8 mouse cellular contexts compared by ENCODE assay signal in genomic region chr9:121710584-121710975, GRCm38 (mm10). TPM values are rescaled to one million over a fixed set of nuclear protein-coding genes. Genes with fewer than 3 reads are reported as not detected.
DNase-seq lines count a peak whose midpoint lies in the region; ATAC-seq lines count a peak whose summit lies in the region.

No protein-coding gene starts in this region.

- H3K36me3 ChIP-seq in forebrain, embryonic 14.5 days (ENCODE audit: control insufficient read depth, insufficient read depth, low read length) = peaks cover 9% of the 10 kb centered on the region
- H3K36me3 ChIP-seq in liver, embryonic 11.5 days (ENCODE audit: control insufficient read depth, insufficient read depth, low read length) = peaks cover 2% of the 10 kb centered on the region; the same call in 1 of the 2 replicates
- peaks cover 16% of the 10 kb centered on the region for H3K36me3 ChIP-seq in neural tube, embryonic 13.5 days

- under 1% methylated on average over 18 of the region's 18 CpGs for WGBS in forebrain, embryonic 14.5 days
- 0% methylated on average over 18 of the region's 18 CpGs for WGBS in liver, embryonic 11.5 days
- WGBS in neural tube, embryonic 13.5 days = under 1% methylated on average over 18 of the region's 18 CpGs

- H3K27me3 ChIP-seq in forebrain, embryonic 14.5 days (replicated peaks; ENCODE audit: control insufficient read depth, insufficient read depth, low read length) = no peaks in the 10 kb centered on the region
- H3K27me3 ChIP-seq in liver, embryonic 11.5 days (replicated peaks; ENCODE audit: control insufficient read depth, insufficient read depth, low read length) = no peaks in the 10 kb centered on the region
- no peaks in the 10 kb centered on the region; the same call in 1 of the 2 replicates for H3K27me3 ChIP-seq in neural tube, embryonic 13.5 days

- peak overlapping the region; percentile 95 for H3K4me3 ChIP-seq in forebrain, embryonic 14.5 days (ENCODE audit: low read depth, low read length)
- H3K4me3 ChIP-seq in liver, embryonic 11.5 days (ENCODE audit: low read depth, low read length) = peak overlapping the region; percentile 97
- H3K4me3 ChIP-seq in neural tube, embryonic 13.5 days = peak overlapping the region; percentile 79

- ATAC-seq in forebrain, embryonic 14.5 days = peak; percentile 28; the same call in 1 of the 2 replicates
- peak; percentile 59 for ATAC-seq in liver, embryonic 11.5 days (replicated peaks; ENCODE audit: low FRiP score)
- 0 out of 2 replicates have a peak, but pooled peaks have one; percentile 9 for ATAC-seq in neural tube, embryonic 13.5 days (ENCODE audit: low read depth)

- H3K9me3 ChIP-seq in forebrain, embryonic 14.5 days (replicated peaks; ENCODE audit: control insufficient read depth, low read length) = no peaks in the 10 kb centered on the region
- H3K9me3 ChIP-seq in liver, embryonic 11.5 days (ENCODE audit: control insufficient read depth, low read length) = no peaks in the 10 kb centered on the region
- H3K9me3 ChIP-seq in neural tube, embryonic 13.5 days = no peaks in the 10 kb centered on the region

- peak overlapping the region; percentile 93 for H3K9ac ChIP-seq in forebrain, embryonic 14.5 days (ENCODE audit: low read length)
- peak overlapping the region; percentile 95 for H3K9ac ChIP-seq in liver, embryonic 11.5 days (ENCODE audit: low read depth, low read length)
- H3K9ac ChIP-seq in neural tube, embryonic 13.5 days = peak overlapping the region; percentile 91

- H3K27ac ChIP-seq in forebrain, embryonic 14.5 days (ENCODE audit: low read depth, low read length) = peak overlapping the region; percentile 88
- H3K27ac ChIP-seq in liver, embryonic 11.5 days (ENCODE audit: low read depth, low read length) = peak overlapping the region; percentile 93
- H3K27ac ChIP-seq in neural tube, embryonic 13.5 days (replicated peaks) = peak overlapping the region; percentile 92

- DNase-seq in kidney, adult 9 months = peak; percentile 68
- DNase-seq in kidney, postnatal 10 days = no peak
- DNase-seq in MN1 (ENCODE audit: low spot score) = peak; percentile 67
- no peak for DNase-seq in forebrain, embryonic 14.5 days (ENCODE audit: low spot score)
- no peak for DNase-seq in liver, embryonic 11.5 days (ENCODE audit: low spot score)
- no peak for DNase-seq in retina, postnatal 1 day
- DNase-seq in spleen, postnatal 14 days (ENCODE audit: low spot score in 2 of 2) = no peak

- peak overlapping the region; percentile 76 for H3K4me2 ChIP-seq in forebrain, embryonic 14.5 days (ENCODE audit: low read length)
- peak overlapping the region; percentile 94 for H3K4me2 ChIP-seq in liver, embryonic 11.5 days
- H3K4me2 ChIP-seq in neural tube, embryonic 13.5 days = peak overlapping the region; percentile 89

- peaks cover 9% of the 10 kb centered on the region for H3K4me1 ChIP-seq in forebrain, embryonic 14.5 days (ENCODE audit: control insufficient read depth, insufficient read depth, low read length)
- H3K4me1 ChIP-seq in liver, embryonic 11.5 days (replicated peaks; ENCODE audit: control insufficient read depth, insufficient read depth, low read length) = peaks cover 29% of the 10 kb centered on the region
- H3K4me1 ChIP-seq in neural tube, embryonic 13.5 days (replicated peaks) = peaks cover 28% of the 10 kb centered on the region

RNA-seq across cellular contexts. Expression of gene Ss18l2, which starts 0.5 kb away (rescaled TPM):
- polyA plus RNA-seq in forebrain, embryonic 14.5 days (2014; fragmentation: Nextera tagmentation; extraction: Ambion mirVana) = 149 and 186 TPM in 2 replicates
- 103 and 118 TPM in 2 replicates for polyA plus RNA-seq in liver, embryonic 11.5 days (2014; fragmentation: Nextera tagmentation; extraction: Ambion mirVana)
- polyA plus RNA-seq in neural tube, embryonic 13.5 days (2015; fragmentation: Nextera tagmentation; extraction: Ambion mirVana) = 162 and 189 TPM in 2 replicates

RNA-seq across cellular contexts. Expression of gene Sec22c, which starts 5.3 kb away (rescaled TPM):
- polyA plus RNA-seq in forebrain, embryonic 14.5 days (2014; fragmentation: Nextera tagmentation; extraction: Ambion mirVana) = 20.5 and 24.1 TPM in 2 replicates
- polyA plus RNA-seq in liver, embryonic 11.5 days (2014; fragmentation: Nextera tagmentation; extraction: Ambion mirVana) = 4.7 and 5.5 TPM in 2 replicates
- 22.7 and 25.2 TPM in 2 replicates for polyA plus RNA-seq in neural tube, embryonic 13.5 days (2015; fragmentation: Nextera tagmentation; extraction: Ambion mirVana)

RNA-seq across cellular contexts. Expression of gene Nktr, which starts 8.4 kb away (rescaled TPM):
- polyA plus RNA-seq in forebrain, embryonic 14.5 days (2014; fragmentation: Nextera tagmentation; extraction: Ambion mirVana) = 41.5 and 53.0 TPM in 2 replicates
- polyA plus RNA-seq in liver, embryonic 11.5 days (2014; fragmentation: Nextera tagmentation; extraction: Ambion mirVana) = 47.3 and 48.2 TPM in 2 replicates
- 56.5 and 58.6 TPM in 2 replicates for polyA plus RNA-seq in neural tube, embryonic 13.5 days (2015; fragmentation: Nextera tagmentation; extraction: Ambion mirVana)

RNA-seq across cellular contexts. Expression of gene Zfp651, which starts 48.5 kb away (rescaled TPM):
- 7.4 and 9.5 TPM in 2 replicates for polyA plus RNA-seq in forebrain, embryonic 14.5 days (2014; fragmentation: Nextera tagmentation; extraction: Ambion mirVana)
- polyA plus RNA-seq in liver, embryonic 11.5 days (2014; fragmentation: Nextera tagmentation; extraction: Ambion mirVana) = 4.0 and 4.4 TPM in 2 replicates
- 18.2 and 19.2 TPM in 2 replicates for polyA plus RNA-seq in neural tube, embryonic 13.5 days (2015; fragmentation: Nextera tagmentation; extraction: Ambion mirVana)

Comparison
In these comparisons a context has a peak if more than half of its experiments do, and no peak if none do; other contexts are left out.
1. DNase-seq: peak in kidney, adult 9 months (single experiment) and MN1 (single experiment); none in kidney, postnatal 10 days (single experiment), forebrain, embryonic 14.5 days (single experiment), liver, embryonic 11.5 days (single experiment), retina, postnatal 1 day (single experiment) and spleen, postnatal 14 days (0 of 2).
2. ATAC-seq: peak in every context shown above with its lines; median percentile 59 in liver, embryonic 11.5 days; 28 in forebrain, embryonic 14.5 days; 9 in neural tube, embryonic 13.5 days.
3. Peak in every context shown above with its lines, with median percentiles within 50 percentile points of each other: H3K27ac ChIP-seq, H3K4me2 ChIP-seq, H3K4me3 ChIP-seq and H3K9ac ChIP-seq.